Mouse (Mus musculus) embryonic fibroblast, embryonic 13.5 days (primary cell): ENCODE measurements around the gene Gm6377. TPM values are rescaled to one million over a fixed set of nuclear protein-coding genes. Genes with fewer than 3 reads are reported as not detected.

ENCODE experiments used
- H3K27ac ChIP-seq: 2 replicates; pipeline ENCODE4 v1.5.1; 2012; ENCODE audit warnings: low read length, control low read depth, inconsistent platforms; ENCODE audit not compliant: insufficient read depth
- H3K4me1 ChIP-seq: 2 replicates; pipeline ENCODE4 v1.6.1; 2011; ENCODE audit warnings: low read length; ENCODE audit not compliant: control insufficient read depth, insufficient read depth
- H3K4me3 ChIP-seq: 2 replicates; pipeline ENCODE4 v1.5.1; 2011; ENCODE audit warnings: mild to moderate bottlenecking, control low read depth, low read length; ENCODE audit not compliant: insufficient read depth
- CTCF ChIP-seq: IDR thresholded peaks from 2 replicates; pipeline ENCODE4 v1.5.1; 2011; ENCODE audit warnings: mild to moderate bottlenecking, control low read depth, low read length, moderate library complexity, borderline replicate concordance; ENCODE audit not compliant: insufficient read depth
- POLR2A ChIP-seq: IDR thresholded peaks from 2 replicates; pipeline ENCODE4 v1.6.1; 2011; ENCODE audit warnings: low read depth, mild to moderate bottlenecking, control low read depth, low read length, moderate library complexity
- polyA plus RNA-seq: library from polyadenylated mRNA; stranded (reverse); fragments of >200 nt; gene quantifications from 2 replicates; pipeline ENCODE4 v1.2.4, GENCODE M21; 2011; ENCODE audit warnings: low read depth; ENCODE audit not compliant: missing spikeins, insufficient read length

The Gm6377 gene
- polyA plus RNA-seq, 1 experiment = 0.30 TPM

DNA sequence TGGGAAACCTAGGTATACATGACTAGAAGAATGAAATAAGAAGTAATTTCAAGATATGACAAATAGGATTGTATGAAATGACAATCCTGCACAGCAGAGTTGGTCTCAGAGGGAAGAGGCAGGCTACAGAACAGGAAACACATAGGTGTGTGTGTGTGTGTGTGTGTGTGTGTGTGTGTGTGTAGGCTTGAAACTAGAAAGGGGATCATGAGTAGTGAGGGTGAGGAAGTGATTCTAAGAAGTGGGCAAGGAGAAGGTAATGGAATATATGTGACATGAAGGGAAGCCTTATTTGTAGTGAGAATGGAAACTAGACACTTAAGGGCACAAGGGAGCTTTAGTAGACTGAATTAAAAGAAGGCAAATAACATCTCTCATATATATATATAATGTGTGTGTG lies 11.3 kb downstream of the Gm6377 start:
- no peak overlapping the region for H3K27ac ChIP-seq
- no peak overlapping the region for H3K4me3 ChIP-seq
- TF ChIP-seq CTCF (no peak), POLR2A (no peak)
- H3K4me1 ChIP-seq = no peaks in the 10 kb centered on the region

DNA sequence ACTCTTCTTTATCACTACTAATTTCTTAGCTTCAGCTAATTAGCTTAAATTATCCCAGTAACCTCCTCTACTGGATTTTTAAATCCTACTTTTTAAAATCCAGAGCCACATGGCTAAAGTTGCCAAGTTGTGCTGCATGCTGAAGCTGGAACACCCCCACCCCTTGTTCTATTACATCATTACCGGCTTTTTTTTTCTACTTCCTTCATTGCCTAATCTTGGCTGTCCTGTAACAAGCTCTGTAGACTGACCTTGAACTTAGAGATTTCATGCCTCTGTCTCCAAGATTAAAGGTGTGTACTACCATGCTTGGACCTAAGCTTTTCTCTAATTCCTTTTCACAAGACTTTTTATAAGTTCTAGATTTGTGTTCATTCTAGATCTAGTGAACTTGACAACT lies 32.2 kb downstream of the Gm6377 start:
- Histone ChIP-seq H3K4me3 (no peak overlapping the region), H3K4me1 (no peaks in the 10 kb centered on the region)
- TF ChIP-seq POLR2A (no peak), CTCF (no peak)

GRCm38 (mm10) chrX:109235383-109236036 lies 39.0 kb downstream of the Gm6377 start:
- Histone ChIP-seq H3K4me1 (no peaks in the 10 kb centered on the region), H3K27ac (no peak overlapping the region), H3K4me3 (no peak overlapping the region)
- TF ChIP-seq POLR2A (no peak), CTCF (no peak)

More for the DNA sequence above, 32.2 kb downstream of the Gm6377 start:
- no peak overlapping the region for H3K27ac ChIP-seq

DNA sequence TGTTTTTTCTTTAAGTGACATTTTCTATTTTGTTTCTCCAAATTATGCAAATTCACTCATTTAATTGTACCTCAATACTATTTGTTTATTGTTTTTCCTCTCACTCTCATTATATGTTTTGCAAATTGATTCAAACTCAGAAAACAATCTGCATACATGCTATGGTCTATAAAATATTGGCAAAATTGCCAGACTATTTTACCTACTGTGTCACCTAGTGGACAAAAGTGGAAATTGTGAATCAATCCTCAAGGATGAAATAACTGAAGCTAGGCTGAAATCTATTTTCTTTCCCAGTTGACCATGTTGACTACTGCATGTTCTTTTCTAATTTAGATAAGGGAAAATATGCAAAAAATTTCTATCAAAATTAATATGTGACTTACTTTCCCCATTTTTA lies 41.6 kb downstream of the Gm6377 start:
- TF ChIP-seq CTCF = no peak
- no peak for TF ChIP-seq POLR2A
- no peaks in the 10 kb centered on the region for H3K4me1 ChIP-seq
- no peak overlapping the region for H3K4me3 ChIP-seq
- H3K27ac ChIP-seq = no peak overlapping the region

Other genes with a start within 250 kb of the Gm6377 start
- gene Hmgn5, start 183.4 kb upstream of the Gm6377 start, polyA plus RNA-seq = 7.2 and 9.7 TPM in 2 replicates
- 332 and 399 TPM in 2 replicates for gene Sh3bgrl, start 101.4 kb upstream of the Gm6377 start, polyA plus RNA-seq